Mouse (Mus musculus): ENCODE measurements at regions not wholly inside any gene's neighbourhood (a gene's known extent, or its start where the extent isn't known, plus 50 kb on each side); places are given as distances from the start of the nearest gene placed in this dataset.

GRCm38 (mm10) chr4:91116807-91117609 is 283.6 kb downstream of the Elavl2 start:
- ATAC-seq (replicated peaks; ENCODE audit: extremely low read depth, insufficient read depth, low FRiP score): no peak
- Histone ChIP-seq H3K4me3 (ENCODE audit: low read length) (no peak overlapping the region), H3K36me3 (ENCODE audit: control insufficient read depth, insufficient read depth) (no peaks in the 10 kb centered on the region), H3K9me3 (replicated peaks; ENCODE audit: control insufficient read depth, low read length) (no peaks in the 10 kb centered on the region), H3K27ac (ENCODE audit: low read length) (no peak overlapping the region), H3K4me2 (ENCODE audit: low read depth, low read length) (no peak overlapping the region), H3K4me1 (ENCODE audit: control insufficient read depth, insufficient read depth, low read length) (no peaks in the 10 kb centered on the region), H3K9ac (ENCODE audit: low read length) (no peak overlapping the region), H3K27me3 (ENCODE audit: control insufficient read depth, insufficient read depth, low read length) (no peaks in the 10 kb centered on the region)
- WGBS: 71% methylated on average over 5 of the region's 5 CpGs

GRCm38 (mm10) chr4:91111684-91112681 is 288.6 kb downstream of the Elavl2 start:
- H3K27me3 ChIP-seq (ENCODE audit: control insufficient read depth, insufficient read depth, low read length): no peaks in the 10 kb centered on the region

GRCm38 (mm10) chr4:91096086-91096485 is 304.5 kb downstream of the Elavl2 start:
- Histone ChIP-seq H3K9me3 (replicated peaks; ENCODE audit: control insufficient read depth, low read length) (no peaks in the 10 kb centered on the region), H3K4me2 (ENCODE audit: low read depth, low read length) (no peak overlapping the region), H3K27me3 (ENCODE audit: control insufficient read depth, insufficient read depth, low read length) (no peaks in the 10 kb centered on the region), H3K4me3 (ENCODE audit: low read length) (no peak overlapping the region), H3K9ac (ENCODE audit: low read length) (no peak overlapping the region), H3K36me3 (ENCODE audit: control insufficient read depth, insufficient read depth) (no peaks in the 10 kb centered on the region), H3K27ac (ENCODE audit: low read length) (no peak overlapping the region), H3K4me1 (ENCODE audit: control insufficient read depth, insufficient read depth, low read length) (no peaks in the 10 kb centered on the region)
- ATAC-seq (replicated peaks; ENCODE audit: extremely low read depth, insufficient read depth, low FRiP score): no peak

More at GRCm38 (mm10) chr4:91111684-91112681, 288.6 kb downstream of the Elavl2 start:
- H3K4me3 ChIP-seq (ENCODE audit: low read length): no peak overlapping the region
- ATAC-seq (replicated peaks; ENCODE audit: extremely low read depth, insufficient read depth, low FRiP score): no peak
- H3K36me3 ChIP-seq (ENCODE audit: control insufficient read depth, insufficient read depth): no peaks in the 10 kb centered on the region
- H3K27ac ChIP-seq (ENCODE audit: low read length): no peak overlapping the region
- no peak overlapping the region for H3K4me2 ChIP-seq (ENCODE audit: low read depth, low read length)
- WGBS: 83% methylated on average over 11 of the region's 11 CpGs
- H3K9ac ChIP-seq (ENCODE audit: low read length): no peak overlapping the region
- H3K4me1 ChIP-seq (ENCODE audit: control insufficient read depth, insufficient read depth, low read length): no peaks in the 10 kb centered on the region
- H3K9me3 ChIP-seq (replicated peaks; ENCODE audit: control insufficient read depth, low read length): no peaks in the 10 kb centered on the region

- 80% methylated on average over 7 of the region's 7 CpGs for WGBS
- Histone ChIP-seq H3K9ac (ENCODE audit: low read length) (no peak overlapping the region), H3K4me2 (ENCODE audit: low read depth, low read length) (no peak overlapping the region), H3K4me3 (ENCODE audit: low read length) (no peak overlapping the region), H3K4me1 (ENCODE audit: control insufficient read depth, insufficient read depth, low read length) (no peaks in the 10 kb centered on the region), H3K27ac (ENCODE audit: low read length) (no peak overlapping the region), H3K9me3 (replicated peaks; ENCODE audit: control insufficient read depth, low read length) (no peaks in the 10 kb centered on the region), H3K27me3 (ENCODE audit: control insufficient read depth, insufficient read depth, low read length) (no peaks in the 10 kb centered on the region), H3K36me3 (ENCODE audit: control insufficient read depth, insufficient read depth) (no peaks in the 10 kb centered on the region)
- no peak for ATAC-seq (replicated peaks; ENCODE audit: extremely low read depth, insufficient read depth, low FRiP score)
Observed at GRCm38 (mm10) chr4:91094382-91094781, 306.2 kb downstream of the Elavl2 start.

- ATAC-seq (replicated peaks; ENCODE audit: extremely low read depth, insufficient read depth, low FRiP score): peak; percentile 37; the same call in 1 of the 2 replicates
- no peak overlapping the region for H3K4me3 ChIP-seq (ENCODE audit: low read length)
- 41% methylated on average over 4 of the region's 4 CpGs for WGBS
- H3K4me2 ChIP-seq (ENCODE audit: low read depth, low read length): no peak overlapping the region
- no peaks in the 10 kb centered on the region for H3K9me3 ChIP-seq (replicated peaks; ENCODE audit: control insufficient read depth, low read length)
- no peak overlapping the region for H3K9ac ChIP-seq (ENCODE audit: low read length)
- H3K27ac ChIP-seq (ENCODE audit: low read length): no peak overlapping the region
- H3K36me3 ChIP-seq (ENCODE audit: control insufficient read depth, insufficient read depth): no peaks in the 10 kb centered on the region
- no peaks in the 10 kb centered on the region for H3K4me1 ChIP-seq (ENCODE audit: control insufficient read depth, insufficient read depth, low read length)
- no peaks in the 10 kb centered on the region for H3K27me3 ChIP-seq (ENCODE audit: control insufficient read depth, insufficient read depth, low read length)
Observed at GRCm38 (mm10) chr4:91093885-91094284, 306.7 kb downstream of the Elavl2 start.

- no peak overlapping the region for H3K4me2 ChIP-seq (ENCODE audit: low read depth, low read length)
- H3K4me1 ChIP-seq (ENCODE audit: control insufficient read depth, insufficient read depth, low read length): no peaks in the 10 kb centered on the region
- H3K36me3 ChIP-seq (ENCODE audit: control insufficient read depth, insufficient read depth): no peaks in the 10 kb centered on the region
- no peak overlapping the region for H3K4me3 ChIP-seq (ENCODE audit: low read length)
- H3K27me3 ChIP-seq (ENCODE audit: control insufficient read depth, insufficient read depth, low read length): no peaks in the 10 kb centered on the region
- no peak overlapping the region for H3K9ac ChIP-seq (ENCODE audit: low read length)
- no peak overlapping the region for H3K27ac ChIP-seq (ENCODE audit: low read length)
- no peaks in the 10 kb centered on the region for H3K9me3 ChIP-seq (replicated peaks; ENCODE audit: control insufficient read depth, low read length)
- 75% methylated on average over 8 of the region's 8 CpGs for WGBS
- ATAC-seq (replicated peaks; ENCODE audit: extremely low read depth, insufficient read depth, low FRiP score): no peak
Observed at GRCm38 (mm10) chr4:91092323-91092722, 308.3 kb downstream of the Elavl2 start.

GRCm38 (mm10) chr4:91091910-91092309 is 308.7 kb downstream of the Elavl2 start:
- Histone ChIP-seq H3K4me1 (ENCODE audit: control insufficient read depth, insufficient read depth, low read length) (no peaks in the 10 kb centered on the region), H3K4me2 (ENCODE audit: low read depth, low read length) (no peak overlapping the region), H3K4me3 (ENCODE audit: low read length) (no peak overlapping the region), H3K9me3 (replicated peaks; ENCODE audit: control insufficient read depth, low read length) (no peaks in the 10 kb centered on the region), H3K27me3 (ENCODE audit: control insufficient read depth, insufficient read depth, low read length) (no peaks in the 10 kb centered on the region), H3K27ac (ENCODE audit: low read length) (no peak overlapping the region), H3K9ac (ENCODE audit: low read length) (no peak overlapping the region), H3K36me3 (ENCODE audit: control insufficient read depth, insufficient read depth) (no peaks in the 10 kb centered on the region)
- peak; percentile 52; the same call in 1 of the 2 replicates for ATAC-seq (replicated peaks; ENCODE audit: extremely low read depth, insufficient read depth, low FRiP score)
- WGBS: 47% methylated on average over 3 of the region's 3 CpGs

GRCm38 (mm10) chr4:91083950-91084349 is 316.6 kb downstream of the Elavl2 start:
- 53% methylated on average over 3 of the region's 3 CpGs for WGBS
- Histone ChIP-seq H3K27ac (ENCODE audit: low read length) (no peak overlapping the region), H3K9ac (ENCODE audit: low read length) (no peak overlapping the region), H3K4me2 (ENCODE audit: low read depth, low read length) (no peak overlapping the region), H3K9me3 (replicated peaks; ENCODE audit: control insufficient read depth, low read length) (no peaks in the 10 kb centered on the region), H3K4me3 (ENCODE audit: low read length) (no peak overlapping the region), H3K27me3 (ENCODE audit: control insufficient read depth, insufficient read depth, low read length) (no peaks in the 10 kb centered on the region), H3K4me1 (ENCODE audit: control insufficient read depth, insufficient read depth, low read length) (no peaks in the 10 kb centered on the region), H3K36me3 (ENCODE audit: control insufficient read depth, insufficient read depth) (no peaks in the 10 kb centered on the region)
- ATAC-seq (replicated peaks; ENCODE audit: extremely low read depth, insufficient read depth, low FRiP score): no peak

GRCm38 (mm10) chr4:91081447-91081846 is 319.1 kb downstream of the Elavl2 start:
- Histone ChIP-seq H3K4me2 (ENCODE audit: low read depth, low read length) (no peak overlapping the region), H3K36me3 (ENCODE audit: control insufficient read depth, insufficient read depth) (no peaks in the 10 kb centered on the region), H3K9ac (ENCODE audit: low read length) (no peak overlapping the region), H3K4me1 (ENCODE audit: control insufficient read depth, insufficient read depth, low read length) (no peaks in the 10 kb centered on the region), H3K27ac (ENCODE audit: low read length) (no peak overlapping the region), H3K27me3 (ENCODE audit: control insufficient read depth, insufficient read depth, low read length) (no peaks in the 10 kb centered on the region), H3K4me3 (ENCODE audit: low read length) (no peak overlapping the region), H3K9me3 (replicated peaks; ENCODE audit: control insufficient read depth, low read length) (no peaks in the 10 kb centered on the region)
- WGBS: 78% methylated on average over 4 of the region's 4 CpGs
- ATAC-seq (replicated peaks; ENCODE audit: extremely low read depth, insufficient read depth, low FRiP score): no peak
